Mouse (Mus musculus): Measurements from ENCODE around the gene Lyrm1. TPM values are rescaled to one million over a fixed set of nuclear protein-coding genes. Genes with fewer than 3 reads are reported as not detected.

Gene Lyrm1
- total and polyA plus RNA-seq, 2 experiments = 1.2 to 6.2 TPM

DNA sequence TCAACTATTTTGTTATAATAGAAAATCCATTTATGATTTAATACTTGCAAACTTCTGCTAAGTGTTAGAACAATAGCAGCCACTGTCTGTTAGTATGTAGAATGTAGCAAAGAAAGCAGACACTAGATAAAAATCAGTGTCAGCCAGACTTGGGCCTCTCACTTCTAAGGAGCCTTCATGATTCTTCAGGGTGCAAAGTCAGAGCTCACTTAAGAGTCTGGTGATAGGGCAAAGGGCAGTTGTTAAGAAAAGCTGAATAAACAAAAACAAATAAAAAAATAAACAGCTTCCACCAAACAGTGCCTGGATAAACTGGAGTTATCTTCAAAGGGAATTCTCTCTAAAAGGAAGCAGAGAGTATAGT lies 34.7 kb upstream of the Lyrm1 start:
- peaks cover 11% of the 10 kb centered on the region for H3K4me1 ChIP-seq (ENCODE audit: control insufficient read depth, insufficient read depth, low read length)
- no peak overlapping the region for H3K27ac ChIP-seq (replicated peaks; ENCODE audit: insufficient read depth, low read depth, low read length)
- no peaks in the 10 kb centered on the region for H3K27me3 ChIP-seq (ENCODE audit: control insufficient read depth, insufficient read depth, low read length)
- no peak for DNase-seq (ENCODE audit: extremely low read depth, low read depth, low spot score)
- peaks cover 26% of the 10 kb centered on the region for H3K36me3 ChIP-seq (ENCODE audit: control insufficient read depth, insufficient read depth, low read length)
- TF ChIP-seq POLR2A (IDR thresholded peaks at IDR 0.05; ENCODE audit: extremely low read depth, insufficient read depth, low read length) (no peak), CTCF (IDR thresholded peaks at IDR 0.05; ENCODE audit: low read depth, low read length) (no peak)
- H3K9ac ChIP-seq (ENCODE audit: low read depth, low read length) = no peak overlapping the region
- H3K4me3 ChIP-seq (ENCODE audit: insufficient read depth, low read depth, low read length) = no peak overlapping the region
- H3K79me2 ChIP-seq (ENCODE audit: control insufficient read depth, insufficient read depth, low read length) = peaks cover 10% of the 10 kb centered on the region

- H3K27ac ChIP-seq (replicated peaks; ENCODE audit: insufficient read depth, low read depth, low read length) = no peak overlapping the region
- H3K4me1 ChIP-seq (ENCODE audit: control insufficient read depth, insufficient read depth, low read length) = peaks cover 16% of the 10 kb centered on the region
- TF ChIP-seq POLR2A (IDR thresholded peaks at IDR 0.05; ENCODE audit: extremely low read depth, insufficient read depth, low read length) = no peak
- no peak for TF ChIP-seq CTCF (IDR thresholded peaks at IDR 0.05; ENCODE audit: low read depth, low read length)
- no peak overlapping the region for H3K4me3 ChIP-seq (ENCODE audit: insufficient read depth, low read depth, low read length)
- H3K79me2 ChIP-seq (ENCODE audit: control insufficient read depth, insufficient read depth, low read length) = peaks cover 10% of the 10 kb centered on the region
- H3K36me3 ChIP-seq (ENCODE audit: control insufficient read depth, insufficient read depth, low read length) = peaks cover 24% of the 10 kb centered on the region
- no peaks in the 10 kb centered on the region for H3K27me3 ChIP-seq (ENCODE audit: control insufficient read depth, insufficient read depth, low read length)
- no peak for DNase-seq (ENCODE audit: extremely low read depth, low read depth, low spot score)
- no peak overlapping the region for H3K9ac ChIP-seq (ENCODE audit: low read depth, low read length)
- 53% methylated on average over 6 of the region's 6 CpGs for WGBS
Measured at GRCm38 (mm10) chr7:119861335-119862091, 34.1 kb upstream of the Lyrm1 start.

DNA sequence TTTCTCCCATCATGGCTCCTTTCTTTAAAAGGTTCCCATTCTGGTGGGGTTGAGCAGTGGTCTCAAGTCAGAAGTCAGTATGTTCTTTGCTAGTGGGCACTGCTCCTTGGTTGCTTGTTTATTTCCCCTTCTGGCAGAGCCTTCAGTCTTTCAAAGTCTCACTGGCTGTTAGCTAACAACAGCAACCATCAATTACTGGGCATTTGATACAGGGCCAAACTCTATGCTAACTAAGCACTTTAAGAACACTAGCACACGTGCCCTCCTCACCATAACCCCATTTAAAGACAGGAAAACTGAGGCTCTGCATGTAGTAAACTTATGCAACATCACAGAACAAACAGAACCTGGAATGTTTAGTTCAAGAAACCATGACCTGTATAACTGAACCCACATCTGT lies 33.5 kb upstream of the Lyrm1 start:
- H3K36me3 ChIP-seq (ENCODE audit: control insufficient read depth, insufficient read depth, low read length) = peaks cover 21% of the 10 kb centered on the region
- peaks cover 16% of the 10 kb centered on the region for H3K4me1 ChIP-seq (ENCODE audit: control insufficient read depth, insufficient read depth, low read length)
- H3K27ac ChIP-seq (replicated peaks; ENCODE audit: insufficient read depth, low read depth, low read length) = 0 out of 2 replicates have a peak overlapping the region, but pooled peaks have one; percentile 30
- 4% methylated on average over 1 of the region's 1 CpGs for whole genome bisulfite sequencing
- TF ChIP-seq POLR2A (IDR thresholded peaks at IDR 0.05; ENCODE audit: extremely low read depth, insufficient read depth, low read length) (no peak), CTCF (IDR thresholded peaks at IDR 0.05; ENCODE audit: low read depth, low read length) (no peak)
- no peaks in the 10 kb centered on the region for H3K27me3 ChIP-seq (ENCODE audit: control insufficient read depth, insufficient read depth, low read length)
- no peak overlapping the region for H3K9ac ChIP-seq (ENCODE audit: low read depth, low read length)
- no peak overlapping the region for H3K4me3 ChIP-seq (ENCODE audit: insufficient read depth, low read depth, low read length)
- H3K79me2 ChIP-seq (ENCODE audit: control insufficient read depth, insufficient read depth, low read length) = peaks cover 10% of the 10 kb centered on the region
- DNase-seq (ENCODE audit: extremely low read depth, low read depth, low spot score) = peak; percentile 46

DNA sequence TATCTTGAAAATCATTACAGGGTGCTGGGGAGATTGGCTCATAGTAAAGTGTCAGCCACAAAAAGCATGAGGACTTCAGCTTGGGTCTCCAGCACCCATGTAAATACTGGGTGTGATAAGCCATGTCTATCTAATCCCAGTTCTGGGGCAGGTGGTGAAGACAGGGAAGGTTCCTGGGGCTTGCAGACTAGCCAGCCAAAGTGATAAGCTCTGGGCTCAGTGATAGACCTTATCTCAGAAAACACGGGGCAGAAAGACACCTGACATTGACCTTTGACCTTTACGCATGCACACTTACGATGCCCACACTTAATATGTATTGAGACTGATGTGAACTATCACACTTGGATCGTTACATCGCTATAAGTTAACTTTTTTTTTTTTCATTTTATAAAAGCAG lies 31.2 kb upstream of the Lyrm1 start:
- no peak overlapping the region for H3K27ac ChIP-seq (replicated peaks; ENCODE audit: insufficient read depth, low read depth, low read length)
- H3K4me1 ChIP-seq (ENCODE audit: control insufficient read depth, insufficient read depth, low read length) = peaks cover 16% of the 10 kb centered on the region
- TF ChIP-seq POLR2A (IDR thresholded peaks at IDR 0.05; ENCODE audit: extremely low read depth, insufficient read depth, low read length) (no peak), CTCF (IDR thresholded peaks at IDR 0.05; ENCODE audit: low read depth, low read length) (no peak)
- H3K79me2 ChIP-seq (ENCODE audit: control insufficient read depth, insufficient read depth, low read length) = peaks cover 10% of the 10 kb centered on the region
- no peak overlapping the region for H3K9ac ChIP-seq (ENCODE audit: low read depth, low read length)
- peak; percentile 32 for DNase-seq (ENCODE audit: extremely low read depth, low read depth, low spot score)
- 53% methylated on average over 5 of the region's 5 CpGs for WGBS
- no peak overlapping the region for H3K4me3 ChIP-seq (ENCODE audit: insufficient read depth, low read depth, low read length)
- H3K36me3 ChIP-seq (ENCODE audit: control insufficient read depth, insufficient read depth, low read length) = peaks cover 3% of the 10 kb centered on the region; the same call in 1 of the 2 replicates
- H3K27me3 ChIP-seq (ENCODE audit: control insufficient read depth, insufficient read depth, low read length) = no peaks in the 10 kb centered on the region

GRCm38 (mm10) chr7:119866136-119866535 lies 29.5 kb upstream of the Lyrm1 start:
- DNase-seq (ENCODE audit: extremely low read depth, low read depth, low spot score) = peak; percentile 78
- H3K4me1 ChIP-seq (ENCODE audit: control insufficient read depth, insufficient read depth, low read length) = peaks cover 16% of the 10 kb centered on the region
- H3K4me3 ChIP-seq (ENCODE audit: insufficient read depth, low read depth, low read length) = no peak overlapping the region
- 0 out of 2 replicates have a peak overlapping the region, but pooled peaks have one; percentile 21 for H3K27ac ChIP-seq (replicated peaks; ENCODE audit: insufficient read depth, low read depth, low read length)
- 14% methylated on average over 1 of the region's 1 CpGs for WGBS
- H3K9ac ChIP-seq (ENCODE audit: low read depth, low read length) = no peak overlapping the region
- TF ChIP-seq POLR2A (IDR thresholded peaks at IDR 0.05; ENCODE audit: extremely low read depth, insufficient read depth, low read length) = no peak
- no peak for TF ChIP-seq CTCF (IDR thresholded peaks at IDR 0.05; ENCODE audit: low read depth, low read length)
- H3K27me3 ChIP-seq (ENCODE audit: control insufficient read depth, insufficient read depth, low read length) = no peaks in the 10 kb centered on the region
- H3K79me2 ChIP-seq (ENCODE audit: control insufficient read depth, insufficient read depth, low read length) = peaks cover 6% of the 10 kb centered on the region; the same call in 1 of the 2 replicates
- H3K36me3 ChIP-seq (ENCODE audit: control insufficient read depth, insufficient read depth, low read length) = peaks cover 8% of the 10 kb centered on the region

DNA sequence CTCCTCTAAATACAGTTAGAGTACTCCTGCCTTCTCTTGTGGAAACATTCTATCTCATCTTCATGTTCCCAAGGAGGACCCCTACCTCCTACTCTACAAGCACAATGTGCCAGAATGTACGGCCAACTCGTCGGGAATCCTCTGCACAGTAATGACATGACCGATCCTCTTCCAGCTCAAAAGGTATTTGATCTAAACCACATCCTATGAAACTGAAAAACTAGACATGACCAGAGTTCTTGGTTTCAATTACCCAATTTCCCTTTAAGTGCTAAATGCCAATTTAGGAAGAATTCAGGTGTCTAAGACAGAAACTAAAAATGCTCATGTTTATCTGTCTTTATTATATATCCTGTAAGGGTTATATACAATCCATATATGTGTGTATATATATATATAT lies 23.5 kb upstream of the Lyrm1 start:
- DNase-seq (ENCODE audit: extremely low read depth, low read depth, low spot score) = no peak
- H3K36me3 ChIP-seq (ENCODE audit: control insufficient read depth, insufficient read depth, low read length) = peaks cover 6% of the 10 kb centered on the region
- H3K9ac ChIP-seq (ENCODE audit: low read depth, low read length) = no peak overlapping the region
- 97% methylated on average over 4 of the region's 4 CpGs for WGBS
- no peak overlapping the region for H3K4me3 ChIP-seq (ENCODE audit: insufficient read depth, low read depth, low read length)
- H3K27me3 ChIP-seq (ENCODE audit: control insufficient read depth, insufficient read depth, low read length) = no peaks in the 10 kb centered on the region
- H3K79me2 ChIP-seq (ENCODE audit: control insufficient read depth, insufficient read depth, low read length) = peaks cover 9% of the 10 kb centered on the region; the same call in 1 of the 2 replicates
- H3K4me1 ChIP-seq (ENCODE audit: control insufficient read depth, insufficient read depth, low read length) = peaks cover 3% of the 10 kb centered on the region; the same call in 1 of the 2 replicates
- no peak overlapping the region for H3K27ac ChIP-seq (replicated peaks; ENCODE audit: insufficient read depth, low read depth, low read length)
- TF ChIP-seq CTCF (IDR thresholded peaks at IDR 0.05; ENCODE audit: low read depth, low read length) = no peak

Measured in liver, adult 2 months (tissue).